Mouse (Mus musculus) induced T-regulatory cell, adult 2 months (primary cell): Measurements from ENCODE around the gene Col18a1.
"Not testable (repeated sequence)": the region's sequence is repeated elsewhere in the genome, so short reads cannot be mapped to it uniquely, and the experiment has no call there.

Experiments
- DNase-seq: peaks from one replicate; pipeline ENCODE4 v3.0.0-alpha.2; 2012; ENCODE audit warnings: low read depth

Gene Col18a1

DNA sequence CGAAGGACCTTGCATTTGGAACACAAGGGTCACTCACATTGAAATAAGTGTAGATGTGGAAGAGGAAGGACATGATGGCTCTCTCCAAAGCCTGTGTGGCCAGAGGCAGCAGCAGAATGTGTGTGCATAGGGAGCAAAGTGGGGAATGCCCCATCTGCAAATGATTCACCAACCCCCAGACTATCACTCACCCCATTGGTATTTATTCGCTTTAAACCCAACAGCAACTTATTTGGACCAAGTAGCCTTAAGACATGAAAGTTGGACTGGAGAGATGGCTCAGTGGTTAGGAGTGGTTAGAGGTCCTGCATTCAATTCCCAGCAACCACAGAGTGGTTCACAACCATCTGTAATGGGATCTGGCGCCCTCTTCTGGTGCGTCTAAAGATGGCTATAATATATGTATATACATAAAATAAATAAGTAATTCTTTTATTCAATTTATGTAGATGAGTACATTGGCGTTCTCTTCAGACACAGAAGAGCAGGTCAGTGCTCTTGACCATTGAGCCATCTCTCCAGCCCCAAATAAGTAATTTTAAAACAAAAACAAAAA lies 31.0 kb downstream of the Col18a1 start:
- peak; percentile 11 for DNase-seq

DNA sequence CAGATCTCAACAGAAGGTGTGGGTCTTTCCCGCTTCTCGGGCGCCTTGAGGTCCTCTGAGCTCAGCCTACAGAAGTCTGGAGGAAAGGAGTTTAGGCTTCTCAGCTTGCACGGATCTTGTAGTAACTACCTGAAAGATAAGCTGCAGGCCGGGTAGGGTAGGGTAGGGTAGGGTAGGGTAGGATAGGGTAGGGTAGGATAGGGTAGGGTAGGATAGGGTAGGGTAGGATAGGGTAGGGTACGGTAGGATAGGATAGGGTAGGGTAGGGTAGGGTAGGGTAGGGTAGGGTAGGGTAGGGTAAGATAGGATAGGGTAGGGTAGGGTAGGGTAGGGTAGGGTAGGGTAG lies 31.6 kb downstream of the Col18a1 start:
- not testable (repeated sequence) for DNase-seq

DNA sequence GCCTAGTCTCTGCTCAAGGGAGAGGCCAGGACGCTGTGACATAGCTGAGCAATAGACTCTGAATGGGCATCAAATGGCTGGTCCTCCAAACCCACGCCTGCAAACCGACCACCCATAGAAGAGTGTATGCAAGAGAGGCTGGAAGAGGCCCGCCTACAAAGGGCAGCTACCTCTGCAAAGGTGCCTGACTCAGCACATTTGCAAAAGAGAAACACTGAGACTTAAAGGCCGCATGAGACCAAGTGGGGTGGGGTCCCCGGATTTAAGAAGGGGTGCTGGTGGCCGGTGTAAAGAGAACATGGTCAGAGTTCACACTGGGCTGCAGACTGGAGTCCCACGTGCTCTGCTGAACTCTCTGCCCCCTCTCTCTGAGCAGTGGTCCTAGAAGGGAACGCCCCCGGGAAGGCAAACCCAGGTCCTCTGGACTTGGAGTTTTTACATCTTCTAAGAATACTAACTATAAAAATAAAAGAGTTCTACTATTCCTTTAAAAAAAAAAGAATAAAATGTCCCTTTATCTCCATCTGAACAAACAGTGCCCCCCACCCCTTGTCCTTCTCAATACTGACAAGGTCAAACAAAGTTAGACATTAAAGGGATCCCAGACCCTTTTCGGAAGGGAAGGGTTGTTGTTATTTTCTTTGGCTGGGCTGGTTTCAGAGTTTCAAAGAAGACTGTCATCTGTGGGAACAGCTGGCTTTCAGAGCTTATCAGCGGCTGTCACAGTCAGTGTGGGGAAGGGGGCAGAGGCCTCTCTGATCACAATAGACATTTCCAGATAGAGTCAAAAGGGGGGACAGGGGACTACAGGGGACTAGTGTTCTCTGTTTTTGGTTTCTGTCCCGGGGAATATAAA lies 32.2 kb downstream of the Col18a1 start:
- DNase-seq, result no peak

DNA sequence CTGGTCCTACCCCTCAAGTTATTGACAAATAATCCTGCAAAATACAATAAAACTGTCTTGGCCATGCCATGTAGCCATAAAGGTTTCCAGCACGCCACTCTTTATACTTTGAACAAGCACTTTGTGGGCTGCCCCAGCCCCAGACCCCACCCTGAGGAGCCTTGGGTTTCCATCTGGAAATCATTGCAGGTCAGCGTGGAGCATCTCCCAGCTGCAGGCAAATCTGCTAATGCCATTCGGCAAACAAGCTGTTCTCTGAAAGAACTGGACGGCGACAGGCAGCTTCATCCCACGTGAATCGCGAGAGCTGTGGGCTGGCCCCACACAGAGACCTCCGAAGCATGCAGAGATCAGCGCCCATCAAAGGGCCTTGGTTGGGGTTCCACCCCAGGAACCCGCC lies 34.2 kb downstream of the Col18a1 start:
- DNase-seq, result no peak

DNA sequence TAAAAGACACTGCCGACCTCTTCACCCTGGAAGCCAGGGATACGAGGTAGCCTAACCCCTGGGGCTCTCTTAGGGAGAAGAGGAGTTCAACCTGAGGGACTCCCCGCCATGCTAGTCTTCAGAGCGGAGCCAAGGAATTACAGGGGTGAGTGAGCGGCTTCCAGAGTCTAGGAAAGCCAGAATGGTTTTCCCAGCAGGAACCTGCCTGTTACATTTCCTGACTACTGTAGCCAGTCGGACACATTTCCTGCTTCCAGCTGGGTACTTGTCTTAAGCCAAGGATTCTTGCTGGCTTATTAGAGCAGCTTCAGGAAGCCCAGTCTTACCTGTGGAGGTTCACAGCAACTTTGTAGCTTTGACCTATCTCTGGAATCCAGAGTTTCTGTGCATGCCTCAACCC lies 34.8 kb downstream of the Col18a1 start:
- DNase-seq, result no peak

DNA sequence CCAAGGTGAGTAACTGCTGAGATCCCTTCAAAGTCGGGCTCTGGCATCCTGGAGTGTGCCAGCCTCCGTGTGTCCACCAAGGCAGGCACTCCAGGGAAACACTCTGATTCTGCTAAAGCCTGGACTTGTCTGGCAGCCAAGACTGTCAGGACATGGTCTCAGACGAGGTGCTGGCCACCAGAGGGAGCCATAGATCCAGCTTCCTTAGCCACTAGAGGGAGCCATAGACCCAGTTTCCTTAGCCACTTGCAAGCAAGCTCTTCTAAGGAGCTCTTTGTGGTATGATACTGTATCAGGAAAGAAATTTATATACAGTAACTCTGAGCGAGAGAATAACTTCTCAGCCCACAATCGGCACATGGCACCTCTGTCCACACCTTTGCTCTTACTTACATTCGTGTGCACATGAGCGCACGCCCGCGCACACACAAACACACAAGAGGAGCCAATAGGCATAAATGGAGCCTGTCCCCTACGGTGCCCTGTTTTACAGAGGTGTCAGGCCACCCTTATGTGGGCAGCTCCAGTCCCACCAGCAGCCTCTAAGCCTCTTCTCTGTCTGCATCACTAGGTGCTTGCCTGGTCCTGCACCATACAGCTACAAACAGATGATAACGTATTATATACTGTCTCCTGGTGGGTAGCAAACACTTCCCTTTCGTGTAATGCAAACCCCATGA lies 35.6 kb downstream of the Col18a1 start:
- peak; percentile 89 for DNase-seq

DNA sequence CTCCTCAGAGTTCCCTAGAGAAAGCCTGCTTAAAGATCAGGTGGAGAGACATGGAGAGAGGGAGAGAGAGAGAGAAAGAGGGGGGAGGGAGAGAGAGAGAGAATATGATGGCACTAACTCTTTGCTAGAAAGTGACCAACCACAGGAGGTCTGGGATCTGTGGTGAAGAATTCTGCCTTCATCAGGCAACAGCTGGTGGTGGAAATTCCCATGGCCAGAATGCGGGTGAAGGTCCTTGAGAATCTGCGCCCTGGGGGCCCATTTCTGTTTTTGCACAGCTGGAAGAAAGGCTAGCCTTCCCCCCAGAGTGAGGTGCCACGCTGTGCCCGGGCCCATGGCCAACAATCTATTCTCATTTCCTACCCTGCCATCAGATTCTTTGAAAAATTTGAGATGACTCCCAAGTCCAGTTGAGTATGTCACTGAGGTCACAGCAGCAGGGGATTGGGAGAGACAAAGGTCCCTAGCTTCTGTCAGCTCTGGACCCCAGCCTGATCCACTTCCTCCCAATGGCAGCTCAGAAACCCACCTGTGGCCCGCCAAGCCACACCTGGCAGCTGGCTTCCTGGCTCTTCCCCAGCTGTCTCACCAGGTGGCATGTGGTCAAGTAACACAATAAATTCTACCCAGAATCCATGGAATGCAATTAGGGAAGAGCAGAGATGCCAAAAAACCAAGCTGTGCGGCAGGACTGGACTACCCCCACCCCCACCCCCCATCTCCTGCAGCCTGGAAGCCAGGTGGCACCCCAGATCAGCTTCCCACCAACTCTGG lies 36.5 kb downstream of the Col18a1 start:
- DNase-seq, result no peak

DNA sequence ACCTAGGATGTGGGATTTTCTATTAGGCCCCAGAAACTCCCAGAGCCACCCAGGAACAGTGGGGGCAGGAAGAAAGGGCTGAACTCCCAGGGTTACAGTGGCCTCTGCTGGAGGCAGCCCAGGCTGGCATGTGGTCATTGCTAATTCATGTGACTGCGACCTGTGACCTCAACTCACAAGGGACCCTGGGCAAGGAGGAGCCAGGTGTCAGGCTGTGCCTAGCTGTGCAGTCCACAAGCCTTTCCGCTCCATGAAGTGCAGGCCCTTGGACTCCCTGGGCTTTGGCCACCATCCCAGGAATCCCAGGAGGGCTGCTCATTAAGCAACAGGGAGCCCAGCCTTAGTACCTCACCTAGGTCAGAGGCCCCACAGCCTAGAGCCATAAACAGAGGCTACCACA lies 38.4 kb downstream of the Col18a1 start:
- no peak for DNase-seq

DNA sequence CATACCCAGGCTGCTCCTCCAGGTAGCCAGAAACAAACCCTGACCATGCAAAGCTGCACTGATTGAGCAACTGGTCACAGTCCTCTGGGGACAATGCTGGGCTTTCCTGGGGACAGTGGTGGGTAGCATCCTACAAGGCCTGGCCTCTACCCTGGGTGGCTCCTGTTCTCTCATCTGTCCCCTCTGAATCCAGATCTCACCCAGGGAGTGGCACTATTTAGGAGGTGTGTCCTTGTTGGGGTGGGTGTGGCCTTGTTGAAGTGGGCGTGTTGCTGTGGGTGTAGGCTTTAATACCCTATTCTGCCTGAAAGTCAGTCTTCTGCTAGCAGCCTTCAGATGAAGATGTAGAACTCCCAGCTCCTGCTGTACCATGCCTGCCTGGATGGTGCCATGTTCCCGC lies 39.8 kb downstream of the Col18a1 start:
- no peak for DNase-seq

DNA sequence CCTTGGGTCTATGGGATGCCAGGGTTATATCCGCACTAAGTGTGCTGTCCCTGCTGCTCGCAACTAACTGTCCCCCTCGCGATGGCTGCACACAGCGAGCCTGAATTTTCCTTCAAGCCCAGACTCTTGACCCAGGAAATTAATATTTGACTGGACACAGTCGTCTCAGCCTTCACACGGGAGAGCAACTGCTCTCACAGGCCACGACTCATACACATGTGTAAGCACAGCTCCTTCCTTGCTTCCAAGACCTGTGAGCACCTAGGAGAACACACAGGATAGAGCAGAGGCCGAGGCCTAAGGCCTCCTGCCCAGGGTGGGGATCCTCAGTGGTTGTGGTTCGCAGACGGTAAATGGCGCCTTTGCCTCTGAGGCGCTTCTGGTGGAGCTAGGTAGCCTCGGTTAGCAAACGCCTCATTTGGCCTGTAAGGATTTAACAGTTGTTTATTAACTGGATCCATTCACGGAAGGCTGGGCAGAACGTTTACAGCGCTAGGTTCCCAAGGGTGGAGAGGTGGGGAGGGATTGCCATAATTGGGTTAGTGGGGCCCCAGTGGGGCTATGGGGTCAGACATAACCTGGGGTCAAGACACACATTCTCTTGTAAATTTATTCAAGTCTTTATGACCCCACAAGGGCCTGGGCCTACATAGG lies 41.1 kb downstream of the Col18a1 start:
- DNase-seq, result no peak

DNA sequence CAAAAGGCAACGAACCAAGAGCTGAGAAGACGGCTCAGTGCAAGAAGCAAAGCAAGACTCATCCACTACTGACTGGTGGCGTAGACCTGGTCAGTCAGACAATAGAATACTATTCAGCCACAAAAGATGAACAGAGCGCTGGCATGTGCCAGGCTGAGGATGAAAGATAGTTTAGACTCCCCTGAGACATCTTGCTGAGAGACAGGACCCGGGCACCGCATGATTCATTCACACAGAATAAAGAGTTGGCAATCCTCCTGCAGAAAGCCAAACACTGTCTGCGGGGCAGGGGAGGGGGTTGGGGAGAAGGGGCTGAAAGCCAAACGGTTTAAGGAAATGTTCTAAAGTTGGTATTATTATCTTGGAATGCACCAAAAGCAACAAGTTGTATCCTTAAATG lies 42.4 kb downstream of the Col18a1 start:
- DNase-seq, result no peak

DNA sequence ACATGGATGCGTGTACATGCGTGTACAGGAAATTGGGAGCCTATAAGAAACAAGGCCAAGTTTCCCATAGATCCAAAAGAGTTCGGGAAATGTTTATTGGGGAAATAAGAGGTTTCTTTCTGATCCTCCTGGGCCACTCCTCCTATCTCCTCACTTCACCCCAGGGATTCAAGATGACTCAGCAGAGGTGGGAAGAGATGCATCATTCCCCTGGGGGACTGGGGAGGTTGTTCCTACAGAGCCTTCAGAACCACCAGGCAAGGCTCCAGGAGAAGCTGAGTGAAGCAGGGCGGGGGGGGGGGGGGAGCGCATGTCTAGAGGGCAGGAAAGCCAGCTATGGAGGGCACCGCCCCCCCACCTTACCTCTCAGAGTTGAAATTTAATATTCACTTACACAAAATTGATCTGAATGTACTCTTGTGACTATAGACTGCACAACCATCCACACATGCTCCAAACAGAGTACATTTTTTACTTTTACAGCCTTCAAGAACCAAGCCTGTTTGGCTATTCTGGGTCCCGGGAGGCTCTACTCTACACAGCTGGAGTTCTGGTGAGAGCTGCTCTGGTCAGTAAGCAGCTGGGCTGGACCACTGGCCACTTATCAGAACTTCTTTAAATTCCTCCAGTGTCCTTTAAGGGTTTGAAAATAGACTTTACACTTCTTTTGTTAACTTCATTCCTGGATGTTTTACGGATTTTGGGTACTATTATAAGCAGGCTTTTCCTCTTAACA lies 44.9 kb downstream of the Col18a1 start:
- DNase-seq, result no peak

DNA sequence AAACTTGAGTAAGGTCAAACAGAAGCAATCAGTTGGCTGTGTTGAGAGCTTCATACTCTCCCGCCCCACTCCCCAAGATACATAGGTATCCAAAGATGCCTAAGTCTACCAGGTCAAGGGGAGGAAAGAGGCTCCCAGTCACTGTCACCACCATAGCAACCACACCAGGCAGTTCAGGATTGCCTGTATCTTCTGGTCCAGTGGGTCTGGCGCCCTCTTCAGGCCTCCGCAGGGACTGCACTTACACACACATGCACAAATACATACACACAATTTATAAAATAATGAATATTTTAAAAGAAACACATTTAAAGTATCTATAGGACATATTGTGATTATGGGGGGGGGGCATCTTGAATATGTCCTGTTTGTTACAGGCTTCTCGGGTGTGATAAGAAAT lies 45.8 kb downstream of the Col18a1 start:
- peak; percentile 26 for DNase-seq

DNA sequence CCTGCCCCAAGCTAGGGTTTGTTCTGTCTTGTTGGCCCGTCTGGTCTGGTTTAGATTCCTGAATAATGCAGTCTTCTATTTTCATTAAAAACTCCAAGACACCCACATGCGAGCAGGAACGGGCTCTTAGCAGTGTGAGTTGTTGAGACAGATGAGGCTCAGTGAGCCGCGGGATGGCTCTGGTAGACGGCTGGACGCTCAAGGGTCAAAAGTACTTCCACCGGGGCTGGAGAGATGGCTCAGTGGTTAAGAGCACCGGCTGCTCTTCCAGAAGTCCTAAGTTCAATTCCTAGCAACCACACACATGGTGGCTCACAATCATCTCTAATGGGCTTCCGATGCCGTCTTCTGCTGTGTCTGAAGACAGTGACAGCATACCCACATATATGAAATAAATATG lies 46.9 kb downstream of the Col18a1 start:
- DNase-seq, result no peak

DNA sequence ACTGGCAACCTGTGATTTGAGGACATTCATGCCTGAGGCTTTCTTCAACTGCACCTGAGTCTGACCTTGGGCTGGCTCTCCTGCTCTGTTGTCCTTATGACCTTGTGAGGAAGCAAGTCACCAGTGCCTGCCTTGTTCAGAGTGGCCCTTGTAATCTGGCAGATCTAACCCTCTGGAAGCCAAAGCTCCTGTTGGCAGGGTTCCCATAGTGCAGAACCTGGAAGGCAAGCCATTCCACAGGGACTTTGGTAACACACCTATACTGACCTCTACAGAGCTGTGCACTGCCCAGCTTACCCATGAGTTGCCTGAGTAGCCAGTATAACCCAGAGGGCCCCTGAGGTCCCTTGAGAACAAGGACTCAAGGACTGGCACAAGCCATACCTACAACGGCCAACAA lies 48.0 kb downstream of the Col18a1 start:
- no peak for DNase-seq

DNA sequence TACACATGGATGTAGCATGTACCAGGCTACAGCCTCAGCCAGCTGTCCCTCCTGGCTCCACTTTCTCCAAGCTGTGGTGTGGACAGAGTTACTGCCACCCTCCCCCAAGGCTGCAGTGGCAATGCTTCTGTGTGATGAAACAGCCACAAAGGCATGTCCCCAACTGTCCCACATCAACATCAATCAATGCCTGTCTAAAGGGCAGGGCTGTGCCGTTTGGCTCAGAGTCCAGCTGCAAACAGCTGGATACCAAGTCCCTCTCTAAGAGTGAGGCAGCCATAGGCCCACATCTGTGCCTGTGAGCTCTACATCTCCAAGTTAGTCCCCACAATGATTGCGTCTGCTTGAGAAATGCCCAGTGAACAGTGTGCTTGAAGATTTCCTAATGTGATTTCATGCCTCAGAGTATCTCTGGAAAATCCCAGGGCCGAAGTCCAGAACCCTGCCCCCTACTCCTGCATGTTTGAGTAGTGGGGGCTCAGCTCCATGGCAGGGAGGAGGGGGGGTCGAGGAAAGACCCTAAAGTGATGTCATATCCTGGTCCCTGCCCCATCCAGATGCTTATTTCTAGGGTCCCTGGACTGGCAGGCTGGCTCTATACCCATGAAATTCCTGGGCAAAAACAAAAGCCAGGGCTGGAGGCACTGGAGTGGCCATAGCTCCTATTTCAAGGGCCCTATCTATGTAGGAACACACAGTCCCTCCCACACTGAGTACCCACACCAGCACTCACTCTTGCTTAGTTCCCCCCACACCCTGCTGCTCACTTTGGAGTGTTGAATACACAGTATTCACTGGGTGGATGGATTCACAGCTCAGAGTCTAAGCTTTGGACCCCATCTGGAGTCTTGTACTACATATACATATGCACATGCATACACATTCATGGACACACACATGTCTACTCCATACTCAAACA lies 49.6 kb downstream of the Col18a1 start:
- no peak for DNase-seq

DNA sequence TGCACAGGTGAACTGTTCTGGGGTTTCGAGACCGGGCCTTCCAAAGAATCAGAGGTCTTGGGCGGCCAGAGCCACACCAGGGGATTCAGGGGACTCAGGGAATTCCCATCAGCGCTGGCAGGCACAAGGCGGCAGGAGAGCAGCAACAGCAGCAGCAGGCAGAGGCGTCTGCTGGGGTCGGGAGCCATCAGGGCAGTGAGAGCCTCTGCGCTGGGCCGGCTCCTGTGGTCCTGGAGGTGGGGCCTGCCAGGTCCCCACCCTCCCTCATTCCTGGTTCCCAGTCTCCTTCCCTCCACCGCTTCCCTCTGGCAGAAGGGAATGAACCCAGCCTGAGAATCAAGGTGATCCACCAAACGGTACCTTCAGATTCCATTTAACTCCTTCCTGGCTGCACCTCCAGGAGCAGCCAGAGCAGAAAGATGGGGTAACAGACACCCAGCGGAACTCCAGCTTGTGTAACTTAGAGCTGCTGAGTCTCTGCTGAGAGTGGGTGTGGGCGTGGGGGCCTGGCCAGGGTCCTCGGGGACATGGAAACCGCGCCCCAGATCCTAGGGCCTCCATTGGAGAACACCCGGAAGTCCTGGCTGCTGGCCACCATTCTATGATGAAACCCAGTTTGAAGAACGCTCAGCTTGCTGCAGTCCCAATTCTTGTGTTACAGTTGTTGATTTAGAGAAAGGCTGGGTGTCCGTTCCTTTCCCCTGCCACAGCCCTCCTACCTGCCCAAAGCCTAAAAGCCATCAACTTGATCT lies 52.7 kb downstream of the Col18a1 start:
- DNase-seq, result no peak

DNA sequence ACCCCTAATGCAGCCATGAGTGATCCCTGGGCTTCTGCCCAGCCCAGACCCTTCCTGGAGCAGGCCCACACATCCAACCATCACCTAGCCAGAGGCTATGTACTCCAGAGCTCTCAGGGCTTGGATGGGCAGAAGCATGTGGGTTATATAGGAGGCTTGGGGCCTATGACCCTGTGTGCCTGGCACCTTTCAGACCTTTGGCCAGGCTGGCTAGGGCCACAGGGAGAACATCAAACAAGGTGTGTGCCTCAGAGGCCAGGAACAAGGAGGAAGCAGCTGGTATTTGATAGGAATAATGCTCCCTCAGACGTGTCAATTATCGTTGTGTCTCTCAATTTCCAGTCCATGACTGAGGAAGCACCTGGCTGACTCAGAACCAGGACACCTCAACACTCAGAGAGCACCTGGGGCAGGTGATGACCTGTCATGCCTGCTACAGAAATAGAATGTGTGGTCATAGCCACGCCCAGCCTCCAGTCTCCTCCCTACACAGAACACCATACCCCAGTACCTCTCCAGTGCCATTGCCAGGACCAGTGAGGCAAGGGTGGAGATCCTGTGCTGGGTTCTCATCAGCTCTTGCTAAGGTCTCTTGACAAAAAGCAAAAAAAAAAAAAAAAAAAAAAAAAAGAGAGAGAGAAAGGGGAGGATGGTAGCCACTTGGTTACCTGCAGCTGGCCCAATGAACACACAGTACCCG lies 54.6 kb downstream of the Col18a1 start:
- DNase-seq, result no peak

DNA sequence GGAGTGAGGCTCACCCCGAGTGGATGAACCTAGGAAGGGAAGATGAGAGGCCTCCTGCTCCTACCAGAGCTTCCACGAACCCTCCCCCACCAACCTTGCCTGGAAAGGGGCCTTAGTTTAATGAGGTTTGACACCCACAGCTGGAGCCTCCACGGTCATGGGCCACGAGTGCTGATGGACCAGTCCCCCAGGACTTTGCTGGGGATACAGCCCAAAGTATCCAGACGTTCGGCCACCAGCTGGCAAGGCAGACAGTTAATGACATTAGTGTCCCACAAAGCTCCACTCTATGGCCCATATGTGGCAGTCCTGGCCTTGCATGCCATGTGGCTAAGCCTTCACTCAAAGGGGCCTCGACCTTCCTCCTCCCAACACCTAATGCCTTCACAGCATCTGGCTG lies 55.5 kb downstream of the Col18a1 start:
- DNase-seq, result no peak
